Mouse (Mus musculus) right cerebral cortex, postnatal 36 days (tissue): ENCODE results near the gene Tac1.
"Not testable (repeated sequence)": the region's sequence is repeated elsewhere in the genome, so short reads cannot be mapped to it uniquely, and the experiment has no call there.

ENCODE experiments used
- DNase-seq, 2 experiments: peaks; one replicate each; pipeline ENCODE4 v3.0.0; 2022; ENCODE audit warnings: low spot score in 2 of 2, mixed read lengths in 1 of 2

Tac1 gene

DNA sequence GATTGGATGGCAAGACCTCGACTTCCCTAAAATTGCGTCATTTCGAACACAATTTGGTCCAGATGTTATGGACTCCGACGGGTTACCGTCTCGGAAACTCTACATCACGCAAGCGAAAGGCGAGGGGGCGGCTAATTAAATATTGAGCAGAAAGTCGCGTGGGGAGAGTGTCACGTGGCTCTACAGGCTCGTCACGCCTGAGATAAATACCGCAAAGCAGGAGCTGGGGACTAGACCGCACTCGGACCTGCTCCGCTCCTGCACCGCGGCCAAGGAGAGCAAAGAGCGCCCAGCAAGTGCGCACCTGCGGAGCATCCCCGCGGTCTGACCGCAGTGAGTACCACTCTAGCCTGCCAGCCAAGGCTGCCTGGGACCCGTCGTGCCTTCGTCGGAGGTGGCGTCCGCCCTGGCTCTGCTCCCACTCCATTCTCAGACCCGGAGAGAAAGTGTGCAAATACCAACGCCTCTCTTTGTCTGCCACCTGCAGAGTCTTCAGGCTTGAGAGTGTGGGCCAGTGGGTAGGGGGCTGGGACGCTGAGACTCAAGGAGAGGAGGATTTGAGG, at the start of gene Tac1:
Gene Tac1, plus strand, starts transcription at position 51 of the 563 bp plus-strand sequence.
- peak in 1 of 2 experiments; percentile 8 for DNase-seq

GRCm38 (mm10) chr6:7543511-7543910, 11.2 kb upstream of the Tac1 start:
- DNase-seq: not testable (repeated sequence)

DNA sequence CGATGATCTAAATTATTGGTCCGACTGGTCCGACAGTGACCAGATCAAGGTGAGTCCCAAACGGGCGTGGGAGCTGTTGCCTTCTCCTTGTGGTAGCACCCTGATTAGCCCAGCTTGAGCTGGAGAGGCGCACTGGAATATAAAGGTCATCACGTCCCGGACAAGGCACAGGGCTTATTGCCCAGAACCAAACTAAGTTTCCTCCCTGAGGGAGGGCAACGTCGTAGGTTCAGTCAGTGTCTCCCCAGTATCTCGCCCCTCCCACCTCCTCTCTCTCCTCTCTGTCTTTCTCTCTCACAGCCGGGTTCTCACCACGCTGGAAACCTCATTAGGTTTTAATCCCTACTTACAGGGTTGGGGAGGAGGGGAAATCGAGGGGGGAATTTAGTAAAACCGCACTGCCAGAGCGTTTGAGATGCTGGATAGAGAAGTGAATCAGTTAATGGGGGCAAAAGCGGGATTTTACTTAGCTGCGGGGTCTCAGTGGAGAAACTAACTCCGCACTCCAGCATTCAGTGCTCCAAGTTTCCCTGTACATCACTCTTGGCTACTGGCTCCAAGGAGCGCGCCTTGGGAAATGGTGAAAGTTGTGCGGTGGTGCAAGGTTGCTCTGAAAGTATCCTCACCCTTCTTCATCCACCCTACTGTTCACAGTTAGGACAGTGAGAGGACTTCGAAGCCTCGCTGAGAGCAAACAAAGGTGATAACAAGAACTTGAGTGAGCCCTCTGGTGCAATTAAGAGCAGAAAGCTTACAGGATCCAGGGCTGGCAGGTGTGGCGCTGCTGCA, 1.2 kb downstream of the Tac1 start:
- no peak for DNase-seq

DNA sequence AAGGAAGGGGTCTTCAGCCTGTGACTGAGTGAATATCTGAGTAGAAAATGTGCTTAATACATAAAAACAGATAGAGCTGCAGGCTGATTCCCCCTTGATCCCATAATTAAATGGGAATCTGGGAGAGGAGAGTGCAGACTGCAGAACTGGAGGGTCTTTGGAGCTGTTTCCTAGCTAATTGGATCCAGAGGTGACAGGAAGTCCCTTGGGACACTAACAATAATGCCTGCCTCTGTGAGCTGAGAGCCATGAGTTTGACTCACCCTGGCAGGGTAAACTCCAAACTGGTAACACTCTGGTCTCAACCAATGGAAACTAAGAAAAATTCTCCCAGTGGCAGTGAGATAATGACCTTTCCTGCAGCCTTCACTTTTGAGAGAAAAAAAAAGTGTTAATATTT, 3.5 kb downstream of the Tac1 start:
- DNase-seq: no peak

DNA sequence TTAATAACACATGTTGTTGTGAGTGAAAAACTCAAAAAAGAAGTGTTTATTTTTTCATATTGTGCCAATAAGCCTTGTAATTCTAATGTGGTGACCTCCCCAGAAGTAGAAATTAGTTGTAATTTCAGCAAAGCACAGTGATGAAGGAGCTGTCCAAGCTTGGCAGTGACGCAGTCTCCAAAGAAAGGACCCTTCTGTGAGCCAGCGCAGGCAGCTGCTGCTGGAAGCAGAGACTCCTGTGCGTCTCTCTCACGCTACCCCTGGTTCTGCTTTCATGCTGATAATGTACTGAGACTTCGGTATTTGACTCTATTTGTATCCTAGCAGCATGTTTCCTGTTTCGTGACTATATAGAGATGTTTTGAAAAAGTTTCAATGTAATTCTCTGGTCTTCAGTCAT, 7.8 kb downstream of the Tac1 start:
- no peak for DNase-seq

- no peak for DNase-seq
These were observed 9.9 kb downstream of the Tac1 start for GRCm38 (mm10) chr6:7564537-7564936.

DNA sequence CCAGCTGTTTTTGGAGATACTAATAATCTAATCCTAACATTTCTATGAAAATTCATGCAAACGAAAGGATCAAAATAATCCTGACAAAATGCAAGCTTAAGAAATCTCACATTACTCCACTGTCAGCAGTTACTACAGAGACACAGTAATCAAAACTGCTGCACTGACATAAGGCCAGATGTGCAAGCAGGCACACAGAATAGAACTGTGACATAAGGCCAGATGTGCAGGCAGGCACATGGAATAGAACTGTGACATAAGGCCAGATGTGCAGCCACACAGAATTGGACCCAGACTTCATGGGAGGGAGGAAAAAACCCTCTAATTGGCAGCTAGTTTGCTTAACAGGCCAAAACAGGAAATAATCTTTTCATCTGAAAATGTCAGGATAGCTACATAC, 16.5 kb downstream of the Tac1 start:
- DNase-seq: no peak

DNA sequence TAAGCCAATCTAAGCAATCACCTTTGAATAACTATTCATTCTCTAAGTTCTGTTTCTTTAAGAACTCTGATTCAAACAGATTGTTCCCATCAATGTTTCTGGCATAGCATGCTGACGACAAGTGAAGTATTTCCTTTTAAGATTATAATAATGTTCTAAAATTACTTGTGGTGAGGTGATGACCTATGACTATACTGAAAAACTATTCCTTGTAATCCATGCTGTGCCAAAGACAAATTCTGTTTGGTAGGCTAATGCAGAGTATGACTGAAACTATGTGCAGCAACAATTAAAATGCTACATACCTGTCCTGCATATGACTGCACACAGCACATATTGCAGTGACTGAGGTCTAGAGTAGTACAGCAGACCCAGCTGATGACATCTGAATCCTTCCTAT, 23.4 kb downstream of the Tac1 start:
- DNase-seq: no peak

DNA sequence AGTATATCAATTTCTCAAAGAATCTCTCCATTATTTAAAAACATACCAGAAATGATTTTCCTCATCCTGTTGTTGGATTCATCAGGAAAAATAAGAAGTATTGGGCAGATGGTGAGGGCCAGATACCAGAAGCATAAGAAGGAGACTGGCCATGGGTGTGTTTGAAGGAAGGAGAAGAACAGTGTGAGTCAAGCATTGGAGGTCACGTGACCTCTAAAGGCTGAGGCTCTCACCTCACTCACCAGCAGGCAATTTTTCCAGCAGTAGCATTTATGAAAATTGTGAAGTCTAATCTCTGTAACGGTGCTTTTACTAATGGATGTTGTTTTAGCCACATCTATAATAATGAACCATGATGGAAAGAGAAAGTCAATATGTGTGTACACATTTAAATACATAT, 39.8 kb downstream of the Tac1 start:
- DNase-seq: no peak

DNA sequence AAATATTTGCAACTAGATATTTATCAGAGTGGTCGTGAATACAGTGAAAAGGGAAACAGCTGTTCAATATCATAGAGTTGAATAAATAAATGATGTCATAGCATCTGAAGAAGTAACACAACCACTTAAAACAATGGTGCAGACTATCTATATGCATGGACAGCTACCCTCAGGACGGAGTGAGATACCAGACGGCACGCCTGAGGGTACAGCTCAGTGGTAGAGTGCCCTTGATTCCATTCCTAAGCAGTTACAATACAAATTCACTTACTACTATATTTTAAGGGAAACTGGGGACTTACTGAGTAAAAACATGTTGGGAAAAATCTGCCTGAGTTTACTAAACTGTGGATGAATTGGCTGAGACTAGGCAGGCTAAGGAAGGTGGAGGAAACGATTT, 43.7 kb downstream of the Tac1 start:
- DNase-seq: no peak

GRCm38 (mm10) chr6:7600228-7600627, 45.5 kb downstream of the Tac1 start:
- DNase-seq: no peak

GRCm38 (mm10) chr6:7601353-7602094, 46.8 kb downstream of the Tac1 start:
- DNase-seq: no peak

DNA sequence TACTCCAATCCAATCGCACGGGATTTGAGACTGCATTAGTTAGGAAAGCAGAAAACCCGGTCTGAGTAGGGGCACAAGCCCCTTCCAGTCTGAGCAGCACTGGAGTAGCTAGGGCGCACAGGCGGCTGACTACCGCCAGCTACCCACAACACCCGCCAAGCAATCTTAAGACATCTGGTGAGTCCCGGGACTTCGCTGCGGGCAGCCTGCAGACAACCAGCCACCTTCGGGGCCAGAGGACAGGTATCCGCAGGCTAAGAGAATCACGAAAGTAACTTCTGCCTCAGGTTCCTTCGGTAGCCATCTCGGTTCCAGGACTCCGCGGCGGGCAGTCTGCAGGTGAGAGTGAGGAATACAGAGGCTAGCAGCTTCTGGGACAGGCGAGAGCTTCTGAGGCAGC, 59.0 kb downstream of the Tac1 start:
- not testable (repeated sequence) for DNase-seq
